Mouse (Mus musculus) cerebellum, postnatal 36 days (tissue): ENCODE results near the gene Tmem215.

Source experiments
- DNase-seq, 2 experiments: peaks; one replicate each; pipeline ENCODE4 v3.0.0; 2021 to 2022; ENCODE audit warnings: mixed read lengths in 2 of 2

Gene Tmem215

DNA sequence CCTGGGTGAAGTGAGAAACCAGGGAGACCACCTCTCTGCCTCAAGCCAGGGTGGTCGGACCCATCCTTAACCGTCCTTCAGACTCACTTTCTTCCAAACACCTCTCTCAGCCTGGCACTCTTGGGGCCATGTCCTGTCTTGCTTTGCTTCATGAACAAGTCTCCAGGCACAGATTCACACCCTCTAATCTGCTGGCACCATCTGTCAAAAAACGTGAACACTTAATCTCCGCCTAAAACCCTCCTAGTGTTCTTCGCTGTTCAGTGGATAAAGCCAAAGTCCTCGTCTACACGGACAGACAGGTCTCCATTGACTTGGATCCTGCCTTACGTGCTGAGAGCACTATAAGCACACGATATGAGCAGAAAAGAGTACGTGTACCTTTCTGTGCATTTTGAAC, at the start of gene Tmem215:
Tmem215 (plus strand) TSS at position 301 of the 400 bp plus-strand sequence.
- DNase-seq = no peak

DNA sequence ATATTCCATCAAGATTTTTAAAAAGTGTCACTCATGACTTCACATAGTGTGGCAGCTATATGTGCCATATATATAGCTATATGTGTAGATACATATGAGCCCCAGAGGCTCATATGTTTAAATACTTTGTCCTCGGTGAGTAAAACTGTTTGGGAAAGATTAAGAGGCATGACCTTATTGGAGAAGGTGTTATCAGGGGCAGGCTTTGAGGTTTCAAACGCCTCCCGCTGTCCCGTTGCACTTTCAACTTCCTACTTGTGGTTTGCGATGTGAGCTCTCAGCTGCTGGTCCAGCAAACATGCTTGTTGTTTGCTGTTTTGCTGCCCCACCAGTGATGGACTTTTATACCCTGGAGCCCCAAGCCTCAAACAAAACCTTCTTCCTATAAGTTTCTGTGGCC, 40.1 kb upstream of the Tmem215 start:
- DNase-seq = no peak

DNA sequence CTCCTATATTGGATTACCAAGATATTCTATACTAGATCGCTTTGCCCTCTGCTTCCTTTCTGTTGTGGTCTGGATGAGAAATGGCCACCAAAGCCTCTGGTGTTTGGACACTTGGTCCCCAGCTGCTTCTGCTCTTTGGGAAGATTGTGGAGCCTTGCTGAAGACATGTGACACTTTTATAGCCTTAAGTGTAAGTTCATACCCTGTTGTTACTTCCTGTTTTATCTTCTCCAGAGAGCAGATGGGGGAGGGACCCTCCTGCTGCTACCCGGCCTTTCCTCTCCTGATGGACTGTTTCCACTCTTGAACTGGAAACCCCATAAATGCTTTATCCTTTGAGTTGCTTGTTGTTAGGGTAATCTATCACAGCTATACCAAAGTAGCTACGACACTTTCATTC, 38.6 kb upstream of the Tmem215 start:
- no peak for DNase-seq

DNA sequence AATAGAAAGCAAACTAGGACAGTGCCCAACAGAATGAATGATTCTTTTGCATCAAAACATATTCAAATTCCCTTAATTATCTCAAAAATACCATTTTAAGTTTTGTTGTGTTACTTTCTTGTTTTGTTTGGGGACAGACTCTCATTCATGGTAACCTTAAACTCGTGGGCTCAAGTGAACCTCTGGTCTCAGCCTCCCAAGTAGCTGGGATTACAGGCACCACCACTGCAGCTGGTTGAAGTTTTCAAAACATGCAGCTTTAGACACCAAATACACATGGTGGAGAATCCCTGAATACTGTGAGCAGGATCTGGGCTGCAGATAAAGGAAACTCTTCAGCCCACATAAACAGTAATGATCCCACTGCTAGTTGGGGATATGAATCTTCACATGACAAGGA, 37.6 kb upstream of the Tmem215 start:
- DNase-seq = no peak

DNA sequence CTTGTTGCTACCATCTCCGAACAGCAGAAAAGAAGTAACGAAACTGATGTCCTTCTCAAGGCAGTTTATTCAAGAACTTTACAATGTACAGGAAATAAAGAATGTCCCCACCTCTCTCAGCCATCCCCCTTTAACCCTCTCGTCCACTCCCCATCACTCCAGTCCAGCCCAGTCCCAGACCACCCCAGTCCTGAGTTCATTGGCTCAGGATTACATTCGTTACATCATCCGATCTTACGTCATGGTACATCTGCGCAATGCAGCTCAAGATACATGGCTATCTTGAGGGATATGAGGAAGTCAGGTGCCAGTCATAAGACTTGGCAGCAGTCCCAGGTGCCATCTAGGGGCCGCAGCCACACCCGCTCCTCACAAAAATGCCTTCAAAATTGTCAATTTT, 28.4 kb upstream of the Tmem215 start:
- DNase-seq = no peak

DNA sequence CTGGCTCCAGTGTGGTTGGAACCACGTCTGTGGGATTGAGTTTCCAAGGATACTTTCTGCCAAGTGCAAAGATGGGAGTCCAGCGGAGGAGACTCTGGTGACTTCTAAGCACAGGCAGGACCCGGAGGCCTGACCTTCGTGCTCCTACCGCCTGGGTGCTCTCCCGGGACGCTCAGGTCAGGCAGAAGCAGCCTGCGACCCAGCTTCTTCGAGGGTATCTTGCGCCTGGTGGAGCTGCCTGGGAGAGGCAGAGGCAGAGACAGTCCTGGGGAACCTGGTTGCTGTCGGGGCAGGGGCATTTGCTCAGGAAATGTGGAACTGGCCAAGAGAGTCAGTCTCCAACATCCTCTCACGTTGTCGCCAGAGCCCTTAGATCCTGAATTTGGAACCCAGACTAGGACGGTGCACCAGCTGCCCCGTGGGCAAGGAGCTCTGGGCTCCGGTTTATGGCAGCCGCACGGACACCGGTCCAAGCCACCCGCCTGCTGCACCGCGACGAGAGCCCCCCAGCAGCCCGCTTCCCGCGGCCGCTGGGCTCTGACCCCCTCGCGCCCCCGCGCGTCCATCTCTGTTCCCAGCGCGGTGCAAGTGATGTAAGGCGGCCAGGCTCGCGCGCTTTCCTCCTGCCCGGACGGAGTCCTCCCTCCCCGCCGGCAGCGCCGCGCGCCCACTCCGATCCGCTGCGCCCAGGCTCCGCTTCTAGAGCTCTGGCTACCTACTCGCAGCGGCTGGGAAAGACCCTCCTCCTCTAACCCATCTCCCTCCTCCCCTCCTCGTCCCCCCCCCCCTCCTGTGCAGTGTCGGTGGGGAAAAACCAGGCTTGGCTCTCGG, 935 bp downstream of the Tmem215 start:
- no peak for DNase-seq

DNA sequence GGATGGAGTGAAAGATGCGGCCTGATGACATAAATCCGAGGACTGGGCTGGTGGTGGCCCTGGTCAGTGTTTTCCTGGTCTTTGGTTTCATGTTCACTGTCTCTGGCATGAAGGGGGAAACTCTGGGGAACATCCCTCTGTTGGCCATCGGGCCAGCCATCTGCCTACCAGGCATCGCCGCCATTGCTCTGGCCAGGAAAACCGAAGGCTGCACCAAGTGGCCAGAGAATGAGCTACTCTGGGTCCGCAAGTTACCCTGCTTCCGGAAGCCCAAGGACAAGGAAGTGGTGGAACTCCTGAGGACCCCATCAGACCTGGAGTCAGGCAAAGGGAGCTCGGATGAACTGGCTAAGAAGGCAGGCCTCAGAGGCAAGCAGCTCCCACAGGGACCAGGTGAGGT, 1.9 kb downstream of the Tmem215 start:
- DNase-seq = no peak

DNA sequence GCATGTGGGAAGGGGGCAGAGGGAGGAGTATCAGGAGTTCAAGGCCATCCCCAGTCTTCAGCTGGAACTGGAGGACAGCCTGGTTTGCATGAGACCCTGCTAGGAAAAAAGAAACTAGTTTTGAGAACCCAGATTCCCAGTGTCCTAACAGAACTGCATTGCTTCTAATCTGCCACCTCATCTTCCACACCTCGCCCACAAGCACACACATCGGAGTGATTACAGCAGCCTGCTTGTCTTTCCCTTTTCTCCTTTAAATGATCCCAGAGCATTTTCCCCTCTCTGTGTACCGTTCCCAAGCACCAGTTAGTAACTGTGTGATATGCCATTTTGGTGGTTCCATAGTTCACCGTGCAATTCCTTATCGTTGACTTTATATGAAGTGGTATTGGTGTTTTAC, 6.0 kb downstream of the Tmem215 start:
- DNase-seq = no peak

DNA sequence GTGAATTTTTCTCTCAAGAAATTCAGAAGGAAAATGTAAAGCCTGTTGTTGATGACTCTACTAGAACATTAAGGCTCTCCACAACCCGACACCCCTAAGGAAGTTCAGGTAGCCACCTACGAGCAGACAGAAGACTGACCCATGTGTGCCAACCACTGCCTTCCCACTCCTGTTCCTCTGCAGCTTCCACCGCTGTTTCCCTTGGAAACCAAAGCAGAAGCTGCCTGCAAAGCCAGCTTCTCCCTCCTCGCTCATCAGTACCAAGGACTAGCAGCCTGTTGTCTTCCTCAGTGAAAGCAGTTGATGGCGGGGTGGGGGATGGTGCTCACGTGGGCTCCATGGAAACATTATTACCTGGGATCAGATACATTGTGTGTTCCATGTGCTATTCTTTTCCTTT, 14.6 kb downstream of the Tmem215 start:
- DNase-seq = no peak

DNA sequence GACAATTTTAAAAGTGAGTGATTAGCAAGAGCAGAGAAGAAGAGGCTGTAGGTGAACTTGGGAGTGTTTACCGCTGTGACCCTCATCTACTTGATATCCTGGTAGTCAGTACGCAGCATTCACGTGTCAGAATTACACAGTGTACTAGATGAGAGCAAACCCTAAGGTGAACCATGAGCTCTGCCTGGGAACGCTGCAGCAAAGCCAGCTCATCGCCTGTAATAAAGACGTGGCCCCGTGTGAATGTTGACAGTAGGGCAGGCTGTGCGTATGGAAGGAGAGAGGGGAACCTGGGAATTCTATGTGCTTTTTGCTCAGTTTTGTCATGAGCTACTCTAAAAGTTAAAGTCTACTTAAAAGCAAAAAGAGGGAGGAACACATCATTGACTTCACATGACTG, 19.8 kb downstream of the Tmem215 start:
- no peak for DNase-seq

DNA sequence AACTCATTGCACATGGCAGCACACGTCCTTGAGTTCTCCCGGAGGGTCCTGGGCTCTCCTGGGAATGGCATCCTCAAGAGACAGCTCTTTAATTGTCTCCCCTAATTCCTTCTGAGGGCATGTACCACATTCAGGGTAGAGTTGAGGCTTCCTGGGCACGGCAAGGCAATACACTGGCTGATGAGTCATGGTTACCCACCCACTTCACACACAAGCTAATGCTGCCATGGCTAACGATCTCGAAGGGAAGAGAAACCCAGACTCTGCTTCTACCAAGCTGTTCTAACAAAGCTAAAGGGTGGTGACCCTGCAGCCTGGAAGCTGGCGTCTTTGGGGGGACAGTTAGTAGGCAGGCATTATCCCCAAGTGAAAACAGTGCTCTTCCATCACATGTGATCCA, 24.4 kb downstream of the Tmem215 start:
- DNase-seq = no peak

DNA sequence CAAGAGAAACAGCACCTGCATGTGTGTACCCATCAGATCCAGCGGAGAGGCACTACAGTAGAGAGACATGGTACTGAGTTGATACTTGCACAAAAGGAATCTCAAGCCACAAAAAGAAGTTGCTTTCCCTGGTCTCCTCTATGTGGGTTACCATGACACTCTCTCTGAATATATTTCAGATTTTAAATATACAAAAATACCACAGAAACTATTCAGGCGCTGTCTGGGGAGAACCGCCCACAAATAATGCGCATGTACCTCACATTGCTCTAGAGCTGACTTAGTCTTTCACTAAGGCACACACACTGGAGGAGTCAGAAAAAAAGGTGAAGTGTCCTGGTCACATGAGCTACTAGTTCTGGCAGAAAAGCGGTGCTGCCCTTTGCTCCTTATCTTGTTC, 24.8 kb downstream of the Tmem215 start:
- DNase-seq = no peak

DNA sequence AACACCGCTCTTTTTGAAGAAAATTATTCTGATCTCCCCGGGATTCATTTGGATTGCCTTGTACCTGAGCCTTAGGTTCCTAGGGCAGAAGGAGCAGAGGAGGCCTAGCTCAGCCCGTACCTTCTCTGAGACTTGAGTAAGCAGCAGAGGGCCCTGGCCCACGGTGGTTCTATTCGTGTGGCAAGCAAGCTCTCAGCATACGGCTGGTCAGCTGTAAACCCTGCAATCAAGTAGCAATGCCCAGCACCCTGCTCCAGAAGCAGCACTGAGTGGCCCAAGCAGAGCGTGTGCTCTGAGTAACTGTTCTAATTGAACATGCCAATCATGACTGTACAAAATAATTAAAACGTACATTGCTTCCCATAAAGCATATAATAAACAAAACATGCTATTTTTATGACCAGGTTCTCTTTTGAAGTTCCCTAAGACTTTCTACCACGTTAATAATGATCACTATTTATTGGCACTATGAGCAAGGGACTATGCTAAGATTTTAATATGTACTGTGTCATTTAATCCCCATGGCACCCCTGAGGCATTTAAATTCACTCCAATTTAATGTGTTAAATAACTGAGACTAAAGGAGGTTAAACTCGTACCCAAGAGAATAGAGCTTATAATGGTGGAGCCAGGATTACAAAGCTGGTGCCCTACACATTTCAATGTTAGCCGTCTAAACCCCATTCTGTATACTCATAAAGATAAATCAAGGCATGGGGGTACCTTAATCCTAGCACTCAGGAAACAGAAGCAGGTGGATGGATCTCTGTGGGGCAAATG, 28.0 kb downstream of the Tmem215 start:
- DNase-seq = no peak

DNA sequence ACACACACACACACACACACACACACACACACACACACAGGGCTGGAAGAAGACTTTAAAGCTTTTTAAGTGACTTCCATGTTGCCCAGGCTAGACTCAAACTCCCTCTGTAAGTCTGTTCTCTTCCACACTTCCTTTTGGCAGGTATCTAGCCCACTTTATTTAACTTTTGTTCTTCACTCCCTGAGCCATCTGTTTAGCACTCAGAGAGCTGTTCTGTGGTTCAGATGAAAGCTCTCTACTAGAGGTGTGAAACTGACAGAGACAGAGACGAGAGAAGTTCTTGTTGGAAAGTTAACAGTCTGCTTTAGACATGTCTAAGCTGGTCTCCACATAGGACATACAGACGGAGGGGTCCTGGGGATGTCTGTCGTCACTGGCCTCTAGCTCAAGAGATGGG, 30.5 kb downstream of the Tmem215 start:
- DNase-seq = no peak

DNA sequence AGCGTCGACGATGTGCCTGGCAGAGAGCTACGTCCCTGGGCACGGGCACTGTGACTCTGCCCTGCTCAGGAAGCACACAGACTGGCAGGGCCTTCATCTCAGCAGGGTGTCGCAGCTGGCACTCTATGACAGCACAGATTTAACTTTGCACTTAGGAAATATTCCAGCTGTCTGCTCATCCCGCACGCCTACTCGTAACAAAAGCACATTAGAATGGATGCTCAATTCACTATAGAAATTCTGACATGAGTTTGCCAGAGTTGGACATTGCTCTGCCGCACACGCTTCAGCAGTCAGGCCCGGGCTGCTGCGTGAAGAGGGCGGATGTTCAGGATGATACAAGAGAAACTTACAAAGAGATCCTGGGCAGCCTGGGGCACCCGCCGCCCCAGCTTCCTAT, 37.6 kb downstream of the Tmem215 start:
- no peak for DNase-seq

DNA sequence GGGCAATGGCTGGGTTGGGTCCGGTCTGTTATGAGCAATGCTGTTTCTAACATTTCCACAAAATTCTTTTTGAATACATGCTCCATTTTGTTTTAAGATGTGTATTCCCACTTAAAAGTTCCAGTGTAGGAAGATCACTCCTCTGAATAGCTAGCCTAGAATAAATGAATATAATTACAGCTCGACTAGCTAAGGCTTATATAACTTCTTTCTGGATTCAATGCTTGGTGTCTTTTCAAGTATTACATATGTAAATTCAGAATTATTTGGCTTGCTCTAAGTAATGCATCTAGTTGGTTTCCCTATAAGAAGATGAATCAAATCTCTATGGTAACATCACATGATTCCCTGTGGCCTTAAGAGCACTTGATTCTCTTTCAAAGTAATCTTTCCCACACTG, 41.3 kb downstream of the Tmem215 start:
- DNase-seq = no peak

DNA sequence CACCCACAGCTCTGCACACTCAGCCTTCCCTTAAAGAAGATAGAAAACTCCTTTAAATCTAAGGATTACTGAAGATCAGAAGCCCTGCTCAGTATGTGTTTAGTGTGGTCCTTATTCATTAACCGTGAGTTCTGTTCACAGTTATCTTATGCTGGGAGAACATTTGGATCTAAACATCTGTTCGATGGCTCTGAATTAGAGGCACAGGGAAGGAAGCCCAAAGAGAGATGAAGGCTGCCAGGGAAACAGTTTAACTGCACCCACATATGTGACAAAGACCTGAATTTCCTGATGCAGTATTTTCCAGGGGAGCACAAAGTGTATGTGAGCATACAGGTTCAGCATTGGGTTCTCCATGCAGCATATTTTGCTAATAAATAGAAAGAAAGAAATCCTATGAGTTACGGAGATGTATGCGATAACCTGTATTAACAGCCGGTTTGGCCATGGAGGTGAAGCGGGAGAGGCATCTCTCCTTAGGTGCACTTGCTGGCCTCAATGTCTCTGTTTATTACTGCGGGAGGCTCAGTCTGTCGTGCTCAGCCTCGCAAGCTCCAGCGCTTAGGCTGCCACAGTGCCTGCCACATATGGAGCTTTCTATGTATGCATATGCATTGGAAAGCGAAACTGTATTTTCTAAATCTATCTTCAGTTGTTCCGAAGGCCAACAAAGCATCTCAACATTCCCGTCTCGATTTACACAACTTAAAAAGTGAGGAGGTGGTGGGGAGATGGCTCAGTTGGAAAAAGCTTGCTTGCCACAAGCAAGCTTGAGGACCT, 46.8 kb downstream of the Tmem215 start:
- DNase-seq = no peak
